ENCODE assay signal across 8 mouse cellular contexts in genomic region chr8:78509273-78510031, GRCm38 (mm10). TPM values are rescaled to one million over a fixed set of nuclear protein-coding genes. Genes with fewer than 3 reads are reported as not detected.
DNase-seq lines count a peak whose midpoint lies in the region; ATAC-seq and TF ChIP-seq lines count a peak whose summit lies in the region.

Gene Slc10a7, plus strand, starts transcription at chr8:78509346.

- H3K36me3 ChIP-seq in embryonic facial prominence, embryonic 15.5 days = peaks cover 15% of the 10 kb centered on the region

- DNase-seq in A20 (ENCODE audit: low read depth, low spot score) (peak; percentile 68), liver (peak; percentile 88)
- DNase-seq in heart, adult 9 months (ENCODE audit: low spot score in 2 of 2) = peak; percentile 76 to 81
- peak; percentile 87 for DNase-seq in kidney, adult 9 months
- peak; percentile 31 to 57 for DNase-seq in monocyte, adult 2 months (ENCODE audit: low read depth in 1 of 2, low spot score in 2 of 2)
- peak; percentile 67 to 80 for DNase-seq in spleen, postnatal 14 days (ENCODE audit: low spot score in 2 of 2)

- peak within 1 kb of the TSS; percentile 97 for H3K4me2 ChIP-seq in embryonic facial prominence, embryonic 15.5 days (replicated peaks)

- peak within 1 kb of the TSS; percentile 90 for H3K27ac ChIP-seq in bone marrow, adult 2 months (ENCODE audit: control insufficient read depth, insufficient read depth, low read depth, low read length, poor library complexity)
- peak within 1 kb of the TSS; percentile 98 for H3K27ac ChIP-seq in embryonic facial prominence, embryonic 15.5 days (replicated peaks)

- H3K9me3 ChIP-seq in embryonic facial prominence, embryonic 15.5 days (replicated peaks) = no peaks in the 10 kb centered on the region

- peak within 1 kb of the TSS; percentile 62 for H3K9ac ChIP-seq in embryonic facial prominence, embryonic 15.5 days

- no peaks in the 10 kb centered on the region for H3K27me3 ChIP-seq in embryonic facial prominence, embryonic 15.5 days

- TF ChIP-seq POLR2A in bone marrow, adult 2 months (IDR thresholded peaks at IDR 0.05; ENCODE audit: borderline replicate concordance, control insufficient read depth, low read depth, low read length) = peak; percentile 56; the same call in 1 of the 2 replicates

- peak within 1 kb of the TSS; percentile 95 for H3K4me3 ChIP-seq in bone marrow, adult 2 months (replicated peaks; ENCODE audit: control insufficient read depth, low read depth, low read length)
- H3K4me3 ChIP-seq in embryonic facial prominence, embryonic 15.5 days (replicated peaks) = peak within 1 kb of the TSS; percentile 74

- peaks cover 1% of the 10 kb centered on the region; the same call in 1 of the 2 replicates for H3K4me1 ChIP-seq in bone marrow, adult 2 months (ENCODE audit: control insufficient read depth, insufficient read depth, low read length)
- peaks cover 15% of the 10 kb centered on the region for H3K4me1 ChIP-seq in embryonic facial prominence, embryonic 15.5 days

- TF ChIP-seq CTCF in bone marrow, adult 2 months (IDR thresholded peaks at IDR 0.05; ENCODE audit: control insufficient read depth, insufficient read depth, low read length) = no peak

- ATAC-seq in embryonic facial prominence, embryonic 15.5 days (ENCODE audit: insufficient number of reproducible peaks, low FRiP score, low TSS enrichment, low read depth) = peak; percentile 92

- WGBS in bone marrow, adult 2 months = under 1% methylated on average over 51 of the region's 51 CpGs
- under 1% methylated on average over 51 of the region's 51 CpGs for WGBS in embryonic facial prominence, embryonic 15.5 days

RNA-seq across cellular contexts. Expression of gene Slc10a7, which starts in this region (rescaled TPM):
- polyA plus RNA-seq in bone marrow, adult 2 months (2011; ENCODE audit: insufficient read depth, insufficient read length, low replicate concordance, missing spikeins) = 4.7 and 6.2 TPM in 2 replicates
- polyA plus RNA-seq in embryonic facial prominence, embryonic 15.5 days (2015; fragmentation: Nextera tagmentation; extraction: Ambion mirVana) = 19.7 and 20.8 TPM in 2 replicates

Comparison
In these comparisons a context has a peak if more than half of its experiments do, and no peak if none do; other contexts are left out.
1. Peak in every context shown above with its lines: DNase-seq, ATAC-seq, H3K4me3 ChIP-seq and H3K27ac ChIP-seq.